Mouse (Mus musculus) liver, adult 2 months (tissue): ENCODE data around the gene Apex2.

Source experiments
- CTCF ChIP-seq: fragments of 200-500 bp; IDR thresholded peaks from 2 replicates; pipeline ENCODE4 v1.5.1; 2011; ENCODE audit warnings: low read depth, low read length, control low read depth
- POLR2A ChIP-seq: fragments of 200-500 bp; IDR thresholded peaks from 2 replicates; pipeline ENCODE4 v1.6.1; 2011; ENCODE audit warnings: low read length, control low read depth; ENCODE audit not compliant: insufficient read depth; ENCODE audit errors: extremely low read depth

- TF ChIP-seq POLR2A (no peak), CTCF (no peak)
Measured at GRCm38 (mm10) chrX:150511274-150511673, 78.4 kb downstream of the Apex2 start.
